Mouse (Mus musculus) liver (tissue): ENCODE results near the gene Mmp17.
"Not testable (repeated sequence)": the region's sequence is repeated elsewhere in the genome, so short reads cannot be mapped to it uniquely, and the experiment has no call there.

Experiments
- DNase-seq: peaks from one replicate; pipeline ENCODE4 v3.0.0-alpha.2; 2020; ENCODE audit warnings: mixed read lengths

Mmp17 gene

GRCm38 (mm10) chr5:129594116-129595114, 10.4 kb downstream of the Mmp17 start:
- peak; percentile 83 for DNase-seq

GRCm38 (mm10) chr5:129602071-129602487, 18.1 kb downstream of the Mmp17 start:
- DNase-seq: peak; percentile 49

DNA sequence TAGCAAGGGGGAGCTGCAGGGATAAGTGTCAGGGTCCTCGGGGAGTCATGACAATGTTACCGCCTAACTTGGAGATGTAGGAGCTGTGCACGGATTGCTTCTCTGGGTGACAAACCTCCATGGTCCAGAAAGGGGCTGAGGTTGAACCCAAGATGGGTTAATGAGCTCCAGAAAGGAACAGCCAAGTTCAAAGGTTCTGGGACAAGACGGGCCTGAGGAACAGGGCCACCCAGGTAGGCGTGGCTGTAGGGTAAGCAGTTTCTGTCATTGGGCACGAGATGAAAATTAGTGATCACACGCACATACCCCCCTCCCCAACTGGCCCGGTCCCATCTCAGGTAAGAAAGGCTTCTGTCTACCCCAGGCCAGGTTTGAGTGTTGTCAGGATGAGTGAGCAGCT, 23.5 kb downstream of the Mmp17 start:
- DNase-seq: no peak

DNA sequence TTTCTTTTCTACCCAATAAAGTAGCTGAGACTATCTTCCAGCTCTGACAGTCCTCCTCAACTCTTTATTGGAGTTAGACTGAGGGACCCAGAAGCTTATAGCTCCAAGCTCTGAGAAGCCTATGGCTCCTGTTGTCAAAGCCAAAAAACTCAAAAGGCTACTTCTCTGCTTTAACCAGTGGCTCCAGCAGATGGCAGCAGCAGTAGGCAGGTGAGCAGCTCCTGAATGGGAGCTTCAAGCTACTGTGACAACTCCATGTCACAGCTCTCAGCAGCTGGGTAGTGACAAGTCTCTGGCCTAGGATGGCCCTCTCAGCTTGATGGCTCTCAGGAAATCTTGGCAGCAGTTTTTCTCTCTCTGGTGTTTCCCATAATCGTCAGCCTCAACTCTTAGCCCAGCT, 27.1 kb downstream of the Mmp17 start:
- DNase-seq: peak; percentile 69

- DNase-seq: not testable (repeated sequence)
These were observed 36.6 kb downstream of the Mmp17 start for GRCm38 (mm10) chr5:129620600-129620999.

DNA sequence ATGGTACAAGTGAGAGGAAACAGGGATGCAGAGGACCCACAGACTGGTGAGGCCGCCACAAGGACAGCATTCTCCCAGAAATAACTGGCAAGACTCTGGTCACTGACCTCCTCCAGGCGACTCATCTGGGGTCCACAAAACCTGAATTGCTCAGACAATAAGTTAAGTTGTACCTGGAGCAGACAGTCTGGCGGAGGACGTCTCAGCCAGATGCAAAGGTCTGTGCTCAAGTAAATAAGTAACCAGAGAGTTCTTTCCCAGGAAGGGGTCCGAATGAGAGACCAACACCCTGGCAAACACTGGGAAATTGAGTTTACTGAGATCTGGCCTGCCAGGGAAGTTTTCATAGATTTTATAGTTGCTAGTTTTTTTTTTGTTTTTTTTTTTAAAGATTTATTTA, 37.4 kb downstream of the Mmp17 start:
- DNase-seq: no peak

GRCm38 (mm10) chr5:129626099-129626498, 42.1 kb downstream of the Mmp17 start:
- DNase-seq: no peak

DNA sequence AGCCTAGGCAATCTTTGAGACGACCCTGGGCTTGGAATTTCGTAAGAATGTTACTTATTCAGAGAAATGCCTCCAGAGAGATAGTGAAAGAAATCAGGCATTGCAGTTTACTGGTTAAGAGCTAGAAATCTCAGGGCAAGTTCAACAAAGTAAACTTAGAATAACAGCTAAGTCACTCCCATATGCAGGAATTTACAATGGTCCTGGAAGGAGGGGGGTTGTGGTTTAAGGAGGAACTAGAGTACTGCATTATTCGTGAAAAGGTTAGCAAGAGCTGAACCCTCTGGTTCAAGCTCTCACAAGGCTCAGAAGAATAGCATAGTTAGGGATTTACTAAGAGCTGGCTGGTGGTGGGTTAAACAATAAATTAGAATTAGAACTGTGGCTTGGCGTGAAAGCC, 42.6 kb downstream of the Mmp17 start:
- not testable (repeated sequence) for DNase-seq

DNA sequence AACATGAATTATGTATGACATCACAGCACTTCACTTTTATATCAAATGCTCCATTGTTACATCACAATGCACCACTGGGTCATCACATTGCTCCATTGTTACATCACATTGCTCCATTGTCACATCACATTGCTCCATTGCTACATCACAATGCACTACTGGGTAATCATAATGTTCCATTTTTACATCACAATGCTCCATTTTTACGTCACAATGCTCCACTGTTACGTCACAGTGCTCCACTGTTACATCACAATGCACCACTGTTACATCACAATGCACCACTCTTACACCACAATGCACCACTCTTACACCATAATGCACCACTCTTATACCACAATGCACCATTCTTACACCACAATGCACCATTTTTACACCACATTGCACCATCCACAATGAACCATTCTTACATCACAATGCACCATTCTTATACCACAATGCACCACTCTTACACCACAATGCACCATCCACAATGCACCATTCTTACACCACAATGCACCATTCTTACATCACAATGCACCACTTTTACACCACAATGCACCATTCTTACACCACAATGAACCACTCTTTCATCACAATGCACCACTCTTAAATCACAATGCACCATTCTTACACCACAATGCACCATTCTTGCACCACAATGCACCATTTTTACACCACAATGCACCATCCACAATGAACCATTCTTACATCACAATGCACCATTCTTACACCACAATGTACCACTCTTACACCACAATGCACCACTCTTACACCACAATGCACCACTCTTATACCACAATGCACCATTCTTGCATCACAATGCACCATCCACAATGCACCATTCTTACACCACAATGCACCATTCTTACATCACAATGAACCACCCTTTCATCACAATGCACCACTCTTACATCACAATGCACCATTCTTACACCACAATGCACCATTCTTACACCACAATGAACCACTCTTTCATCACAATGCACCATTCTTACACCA, 48.6 kb downstream of the Mmp17 start:
- DNase-seq: not testable (repeated sequence)

- DNase-seq: no peak
These were observed 66.9 kb downstream of the Mmp17 start for GRCm38 (mm10) chr5:129650858-129651257.

DNA sequence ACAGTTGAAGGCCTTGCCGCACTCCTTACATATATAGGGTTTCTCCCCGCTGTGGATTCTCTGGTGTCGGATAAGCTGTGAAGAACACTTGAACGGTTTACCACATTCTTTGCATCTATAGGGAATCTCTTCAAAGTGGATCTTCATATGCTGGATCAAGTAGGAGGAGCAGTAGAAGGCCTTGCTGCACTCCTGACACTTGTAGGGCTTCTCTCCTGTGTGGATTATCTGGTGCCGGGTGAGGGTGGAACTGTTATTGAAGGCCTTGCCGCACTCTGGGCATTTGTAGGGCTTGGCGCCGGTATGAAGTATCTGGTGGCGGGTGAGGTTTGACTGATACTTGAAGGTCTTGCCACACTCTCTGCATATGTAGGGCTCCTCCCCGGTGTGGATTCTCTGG, 73.0 kb downstream of the Mmp17 start:
- no peak for DNase-seq

DNA sequence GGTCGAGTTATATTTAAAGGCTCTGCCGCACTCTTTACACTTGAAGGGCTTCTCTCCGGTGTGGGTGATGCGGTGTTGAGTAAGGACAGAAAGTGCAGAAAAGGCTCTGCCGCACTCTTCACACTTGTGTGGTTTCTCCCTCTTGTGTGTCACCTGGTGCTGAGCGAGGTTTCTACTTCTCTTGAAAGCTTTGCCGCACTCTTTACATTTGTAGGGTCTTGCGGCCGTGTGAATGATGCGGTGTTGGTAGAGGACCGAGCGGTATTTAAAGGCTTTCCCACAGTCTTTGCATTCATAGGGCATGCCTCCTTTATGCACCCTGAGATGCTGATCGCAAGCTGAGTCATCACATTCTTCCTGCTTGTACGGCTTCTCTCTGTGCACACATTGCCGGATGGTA, 74.0 kb downstream of the Mmp17 start:
- DNase-seq: no peak
